Mouse (Mus musculus) natural killer cell, adult 2 months (primary cell): ENCODE measurements around the gene Macrod2.

Experiments used
- DNase-seq, 2 experiments: peaks; one replicate each; pipeline ENCODE4 v3.0.0; 2022; ENCODE audit warnings: low spot score in 2 of 2

Gene Macrod2

DNA sequence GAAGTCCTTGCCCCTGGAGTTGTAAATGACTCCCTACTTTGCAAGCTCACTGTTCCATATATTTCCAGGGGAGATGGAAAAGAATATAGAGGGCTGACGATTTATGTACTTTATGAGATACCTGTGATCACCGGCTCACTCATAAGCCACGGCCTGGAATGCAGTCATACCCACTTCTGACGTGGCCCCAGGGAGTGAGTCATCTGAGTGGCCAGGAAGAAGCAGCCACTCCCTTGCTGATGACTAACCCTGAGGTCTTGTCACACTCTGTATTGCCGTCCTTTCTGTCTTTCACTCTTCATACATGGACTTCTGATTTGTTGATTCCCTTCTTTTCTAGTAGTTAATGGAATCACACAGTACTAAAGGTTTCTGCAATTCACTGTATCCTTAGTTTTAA is 395.3 kb downstream of the Macrod2 start:
- no peak for DNase-seq

DNA sequence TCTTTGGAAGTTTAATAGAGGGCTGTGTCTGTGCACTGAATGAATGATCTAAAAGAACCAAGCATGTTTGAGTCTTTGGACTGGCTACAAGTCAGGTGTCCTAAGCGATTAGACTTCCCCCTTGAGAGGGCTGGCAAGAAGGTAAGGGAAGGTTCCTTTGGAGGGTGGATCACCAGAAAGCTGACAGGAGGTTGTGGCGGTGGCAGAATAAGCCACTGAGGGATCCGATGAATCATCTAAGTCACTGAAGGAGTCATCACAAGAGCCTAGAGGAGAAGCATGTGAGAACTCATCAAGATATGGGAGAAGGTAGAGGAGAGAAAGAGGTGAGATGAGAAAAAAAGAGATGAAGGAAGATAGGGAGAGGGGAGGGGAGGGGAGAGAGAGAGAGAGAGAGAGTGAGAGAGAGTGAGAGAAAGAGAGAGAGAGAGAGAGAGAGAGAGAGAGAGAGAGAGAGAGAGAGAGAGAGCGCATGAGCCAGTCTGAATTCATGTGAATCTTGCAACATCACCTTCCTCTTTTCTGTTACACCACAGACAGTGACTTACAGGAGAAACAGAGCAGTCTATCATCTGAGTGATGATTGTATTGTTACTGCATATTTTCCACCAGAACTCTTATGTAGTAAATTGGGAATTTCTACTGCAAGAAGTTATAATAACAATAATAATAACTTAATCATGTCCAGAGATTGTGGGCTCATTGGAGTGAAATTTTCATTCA is 398.9 kb downstream of the Macrod2 start:
- no peak for DNase-seq

DNA sequence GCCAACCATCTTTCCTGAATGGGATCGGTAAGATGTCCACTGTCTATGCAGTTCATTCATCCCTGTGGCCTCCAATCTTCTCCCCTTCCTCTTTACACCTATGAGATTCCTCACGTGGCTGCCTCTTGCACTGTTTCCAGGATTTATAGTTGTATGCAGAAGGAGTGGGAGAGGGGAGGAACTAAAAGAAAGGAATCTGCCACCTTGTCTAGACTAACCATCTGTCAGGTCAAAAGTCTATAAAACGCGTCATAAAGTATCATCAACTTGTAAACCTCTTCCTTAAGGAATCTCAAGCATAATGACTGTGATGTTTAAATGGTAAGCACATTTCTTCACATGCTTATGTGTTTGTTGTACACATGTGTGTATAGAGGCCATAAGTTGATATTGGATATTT is 416.6 kb downstream of the Macrod2 start:
- DNase-seq: no peak

DNA sequence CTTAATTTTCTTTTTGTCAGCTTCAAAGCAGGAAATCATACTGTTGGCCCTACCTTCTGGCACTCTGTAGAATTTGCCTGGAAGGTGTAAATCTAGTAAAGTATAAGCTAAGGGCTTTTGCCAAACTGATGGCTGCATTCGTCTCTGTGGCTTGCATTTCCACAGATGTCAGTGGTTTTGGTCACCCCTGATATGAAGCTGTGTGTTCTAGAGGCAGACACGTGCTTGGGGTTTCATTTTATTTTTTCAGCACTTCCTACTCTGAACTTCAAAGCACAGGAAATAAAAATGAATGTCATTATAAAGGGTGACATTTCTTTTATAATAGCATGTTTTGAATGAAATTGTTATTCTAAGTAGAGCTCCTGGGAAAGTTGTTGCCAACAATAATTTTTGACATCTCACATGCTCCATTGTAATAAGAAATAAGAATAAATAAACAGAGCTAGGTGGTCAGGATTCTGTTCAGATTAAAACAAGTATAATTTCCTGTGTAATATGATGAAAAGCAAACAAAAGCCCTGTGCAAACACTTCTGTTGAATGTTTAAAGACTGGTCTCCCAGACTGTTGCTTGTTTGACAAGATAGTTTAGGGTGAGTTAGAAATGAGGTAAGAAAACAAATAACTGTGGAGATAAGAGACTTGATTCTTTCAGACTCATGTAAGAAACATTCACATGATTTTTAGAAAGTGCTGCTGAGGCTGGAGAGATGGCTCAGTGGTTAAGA is 424.4 kb downstream of the Macrod2 start:
- no peak for DNase-seq

DNA sequence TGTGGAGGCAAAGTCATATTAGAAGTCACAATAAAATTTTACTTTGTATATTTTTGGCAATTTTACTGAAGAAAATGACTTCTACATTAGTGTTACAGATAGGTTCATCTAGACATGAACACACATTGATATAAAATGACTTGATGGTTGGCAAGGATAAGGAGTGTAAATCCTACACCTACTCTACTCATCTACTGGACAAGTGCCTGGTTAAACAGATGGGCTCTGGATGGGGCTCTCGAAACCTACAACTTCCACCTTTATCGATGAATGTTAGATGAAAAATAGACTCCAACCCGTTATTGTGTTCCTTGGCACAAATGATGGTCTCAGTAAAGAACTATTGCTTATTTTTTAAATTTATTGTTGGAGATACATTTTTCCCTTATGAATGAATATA is 427.3 kb downstream of the Macrod2 start:
- no peak for DNase-seq

DNA sequence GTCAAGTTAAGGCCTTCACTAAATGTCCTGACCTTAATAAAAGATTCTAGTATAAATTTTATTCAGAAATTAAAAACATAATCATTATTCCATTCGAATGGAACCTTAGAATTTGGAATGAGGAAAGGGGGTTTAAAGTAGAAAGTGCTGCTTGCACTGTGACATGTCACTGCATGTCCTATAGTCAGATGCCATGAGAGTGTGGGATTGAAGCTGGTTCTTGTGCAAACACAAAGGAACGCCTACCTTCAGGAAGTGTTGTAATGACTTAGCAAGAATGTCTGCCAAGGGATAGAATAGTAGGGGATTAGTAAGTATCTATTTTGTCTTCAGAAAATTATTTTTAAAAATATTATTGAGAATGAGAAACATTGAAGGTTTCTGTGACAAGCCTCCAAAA is 431.1 kb downstream of the Macrod2 start:
- DNase-seq: no peak

DNA sequence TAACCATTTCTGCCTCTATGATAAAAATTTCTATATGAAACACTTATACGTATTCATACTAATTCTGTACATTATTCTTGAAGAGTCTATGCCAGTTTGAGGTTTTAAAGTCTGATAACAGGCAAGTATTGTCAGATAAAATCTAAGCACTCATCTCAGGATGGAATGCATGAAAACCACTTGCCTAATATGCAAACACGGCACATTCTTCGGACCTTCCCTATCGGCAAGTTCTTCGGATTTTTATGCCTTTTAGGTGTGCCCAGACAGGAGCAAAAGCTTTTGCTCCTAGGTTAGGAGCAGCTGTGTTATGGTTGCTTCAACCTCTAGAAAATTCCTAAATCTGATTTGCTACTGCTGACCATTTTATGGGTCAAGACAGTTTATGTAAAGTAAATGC is 433.8 kb downstream of the Macrod2 start:
- DNase-seq: no peak

- DNase-seq: no peak
These were observed 435.0 kb downstream of the Macrod2 start for GRCm38 (mm10) chr2:140830086-140830485.

GRCm38 (mm10) chr2:140839371-140839770 is 444.3 kb downstream of the Macrod2 start:
- DNase-seq: no peak

DNA sequence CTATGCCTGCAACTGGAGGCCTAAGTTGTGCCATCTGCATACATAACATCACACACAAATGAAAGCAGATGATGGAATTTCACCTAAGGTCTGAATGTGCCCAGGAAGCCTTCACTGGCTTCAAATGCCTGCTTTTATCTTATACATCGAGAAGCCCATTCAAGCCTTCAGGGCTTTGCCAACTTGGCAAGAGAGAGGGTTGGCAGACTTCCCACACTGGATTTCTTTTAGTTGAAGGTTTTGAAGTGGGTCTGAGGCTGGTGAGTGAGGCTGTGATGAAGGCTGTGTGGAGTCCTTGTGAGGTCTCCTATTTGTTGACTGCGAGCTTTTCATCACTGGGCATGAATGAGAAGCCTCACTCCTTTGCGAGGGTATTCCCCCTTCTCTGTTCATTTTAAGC is 444.8 kb downstream of the Macrod2 start:
- DNase-seq: no peak

GRCm38 (mm10) chr2:140844030-140844429 is 448.9 kb downstream of the Macrod2 start:
- no peak for DNase-seq

GRCm38 (mm10) chr2:140847817-140848428 is 452.8 kb downstream of the Macrod2 start:
- no peak for DNase-seq

- DNase-seq: no peak
These were observed 458.4 kb downstream of the Macrod2 start for GRCm38 (mm10) chr2:140853538-140853937.

GRCm38 (mm10) chr2:140861356-140861755 is 466.2 kb downstream of the Macrod2 start:
- DNase-seq: no peak

- no peak for DNase-seq
These were observed 467.6 kb downstream of the Macrod2 start for GRCm38 (mm10) chr2:140862736-140863135.

GRCm38 (mm10) chr2:140865636-140866035 is 470.5 kb downstream of the Macrod2 start:
- DNase-seq: no peak

GRCm38 (mm10) chr2:140867116-140867515 is 472.0 kb downstream of the Macrod2 start:
- DNase-seq: no peak

GRCm38 (mm10) chr2:140885176-140885575 is 490.1 kb downstream of the Macrod2 start:
- no peak for DNase-seq

DNA sequence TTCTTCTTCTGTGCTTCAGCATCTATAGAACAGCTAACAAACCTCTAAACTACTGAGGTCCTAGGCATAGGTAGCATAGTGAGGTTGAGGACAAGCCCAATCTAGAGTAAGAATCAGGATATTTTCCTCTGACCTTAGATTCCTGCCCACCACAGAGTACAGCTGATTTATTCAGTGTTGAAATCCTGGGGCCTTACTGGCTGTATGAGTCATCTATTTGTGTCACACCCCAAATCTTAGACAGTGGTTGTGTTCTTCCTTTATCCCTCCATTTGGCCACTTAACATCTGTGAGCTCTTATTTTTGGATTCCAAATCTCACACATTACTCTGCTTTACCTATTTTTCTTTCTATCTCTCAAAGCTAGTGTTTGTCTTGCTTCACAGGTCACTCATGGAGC is 495.6 kb downstream of the Macrod2 start:
- no peak for DNase-seq

GRCm38 (mm10) chr2:140896396-140897082 is 501.4 kb downstream of the Macrod2 start:
- DNase-seq: no peak

DNA sequence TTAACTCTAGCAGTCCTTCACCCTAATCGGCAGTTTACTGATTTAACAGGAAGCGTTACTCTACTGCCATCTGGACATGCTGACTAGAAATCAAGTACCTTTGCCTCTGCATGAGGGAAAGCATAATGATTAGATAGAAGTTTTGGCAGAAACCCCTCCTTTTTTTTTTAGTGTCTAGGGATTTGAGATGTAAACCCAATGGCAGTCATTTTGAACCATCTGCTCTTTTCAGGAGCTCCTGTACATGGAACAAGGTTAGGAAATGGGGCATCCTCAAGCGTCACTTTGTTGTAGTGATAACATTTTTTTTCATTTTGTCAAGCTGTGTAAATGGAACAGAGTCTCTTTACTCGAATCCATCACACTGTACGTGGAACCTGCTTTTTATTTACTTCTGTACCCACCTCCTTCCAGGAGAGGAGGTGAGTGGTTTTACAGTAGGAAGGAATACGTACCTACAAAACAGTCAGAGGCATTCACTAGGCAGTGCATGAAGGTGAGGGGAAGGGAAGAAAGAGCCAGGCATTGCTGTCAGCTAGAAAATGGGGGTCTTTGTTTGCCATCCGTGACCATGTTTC is 503.4 kb downstream of the Macrod2 start:
- no peak for DNase-seq

GRCm38 (mm10) chr2:140905331-140905730 is 510.2 kb downstream of the Macrod2 start:
- no peak for DNase-seq
